Mouse (Mus musculus) subcutaneous adipose tissue, adult 2 months (tissue): ENCODE measurements around the gene Baz2b. TPM values are rescaled to one million over a fixed set of nuclear protein-coding genes. Genes with fewer than 3 reads are reported as not detected.

ENCODE experiments used
- polyA plus RNA-seq: library from polyadenylated mRNA; depleted of rRNA; stranded (reverse); fragments of >200 nt; gene quantifications from 2 replicates; pipeline ENCODE4 v1.2.3, GENCODE M21; 2012; ENCODE audit warnings: low replicate concordance; rRNA removed

The Baz2b gene
- polyA plus RNA-seq = 16.7 and 26.8 TPM in 2 replicates

DNA sequence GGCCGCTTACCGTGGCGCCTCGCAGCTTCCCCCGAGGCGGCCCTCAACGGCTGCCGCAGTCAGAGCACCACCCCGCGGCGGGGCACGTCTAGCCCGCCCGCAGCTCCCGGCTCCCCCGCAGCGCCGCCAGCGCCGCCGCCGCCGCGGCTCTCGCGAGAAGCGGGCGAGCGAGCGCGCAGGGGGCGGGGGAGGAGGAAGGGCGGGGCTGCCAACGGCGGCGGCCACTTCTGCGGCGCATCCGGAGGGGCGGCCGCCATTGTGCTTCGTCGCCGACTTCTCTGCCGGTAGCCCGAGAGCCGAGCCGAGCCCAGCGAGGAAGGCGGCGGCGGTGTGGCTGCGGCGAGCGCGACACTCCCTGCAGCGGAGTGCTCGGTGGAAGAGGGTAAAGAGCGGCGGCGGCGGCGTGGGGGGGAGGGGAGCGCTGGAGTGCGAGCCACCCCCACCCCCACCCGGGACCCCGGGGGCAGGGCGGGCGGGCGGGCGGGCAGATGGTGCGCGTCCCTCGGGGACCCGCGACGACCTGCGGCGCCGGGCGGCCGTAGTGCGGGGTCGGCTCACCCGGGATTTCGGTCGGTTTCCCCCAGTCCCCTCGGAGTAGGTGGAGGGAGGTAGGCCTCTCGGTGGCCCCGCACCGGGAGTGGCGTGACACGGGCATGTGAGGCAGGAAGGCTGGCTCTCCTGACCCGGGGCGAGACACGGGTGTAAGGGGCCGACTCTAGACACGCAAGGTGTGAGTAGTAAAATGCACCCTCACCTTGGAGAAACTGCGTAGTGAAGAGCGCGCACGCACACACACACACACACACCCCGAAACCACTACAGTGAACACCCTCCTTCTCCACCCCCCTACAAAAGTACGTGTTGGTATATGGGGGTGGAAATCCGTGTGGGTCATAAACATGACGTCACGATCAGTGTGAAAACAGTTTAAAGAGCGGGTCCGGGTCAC lies at the start of gene Baz2b, which contains the start of gene March7:
Gene Baz2b (minus strand): TSS at position 137 of the 949 bp plus-strand sequence.
Gene March7 (plus strand): TSS at position 185 of the 949 bp plus-strand sequence.

DNA sequence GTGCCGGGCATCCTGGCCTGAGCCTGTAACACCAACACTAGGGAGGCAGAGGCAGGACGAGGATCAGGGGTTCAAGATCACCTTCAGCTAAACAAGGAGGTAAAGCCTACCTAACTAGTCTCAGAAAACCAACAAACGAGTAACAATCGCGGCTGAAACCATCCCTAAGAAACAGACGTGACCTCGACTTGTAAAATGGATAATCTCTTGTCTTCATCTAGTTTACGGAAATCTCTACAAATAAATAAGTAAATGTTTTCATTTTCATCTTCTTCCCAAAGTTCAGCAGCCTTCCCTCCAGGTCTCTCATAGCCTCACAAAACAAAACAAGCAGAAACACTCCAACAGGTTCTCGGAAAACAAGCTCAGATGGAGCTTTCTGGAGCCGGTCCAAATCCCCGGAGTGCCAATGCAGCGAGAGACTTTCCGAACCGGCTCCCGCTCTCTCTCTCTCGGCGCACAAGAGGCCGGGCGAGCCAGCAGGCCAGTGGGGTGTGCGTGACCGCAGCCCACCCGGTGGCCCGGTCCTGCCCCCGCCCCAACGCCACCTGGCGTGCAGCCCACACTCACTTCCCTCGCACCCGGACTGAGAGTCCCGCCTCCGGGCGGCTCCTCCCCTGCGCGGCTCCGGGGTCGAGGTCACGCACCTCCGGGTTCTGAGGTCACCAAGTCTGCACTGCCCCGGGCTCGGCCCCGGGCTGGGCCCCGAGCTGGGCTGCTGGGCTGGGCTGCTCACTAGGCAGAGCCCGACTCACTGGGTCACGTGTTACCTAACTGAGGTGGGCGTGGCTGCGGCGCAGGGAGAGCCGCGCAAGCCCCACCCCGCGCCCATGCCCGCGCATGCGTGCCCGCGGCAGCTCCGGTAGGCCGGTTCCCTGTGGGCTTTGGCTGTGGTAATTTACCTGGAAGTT lies 327.6 kb downstream of the Baz2b start, which contains the start of gene Wdsub1:
Gene Wdsub1 (minus strand): TSS at position 761 of the 911 bp plus-strand sequence.

Other genes starting within 250 kb of the Baz2b start
- 13.8 and 16.4 TPM in 2 replicates for gene March7, start within 50 bp of the Baz2b start, polyA plus RNA-seq
- gene Cd302, start 74.6 kb upstream of the Baz2b start, polyA plus RNA-seq = 49.8 and 128 TPM in 2 replicates
- gene Ly75, start 173.5 kb upstream of the Baz2b start, polyA plus RNA-seq = 0.36 and 2.1 TPM in 2 replicates